Mouse (Mus musculus): Measurements from ENCODE around the gene Nmrk1. TPM values are rescaled to one million over a fixed set of nuclear protein-coding genes. Genes with fewer than 3 reads are reported as not detected.

The Nmrk1 gene
- total RNA-seq, 2 experiments from 2014 or later: 9.5 to 11.0 TPM

DNA sequence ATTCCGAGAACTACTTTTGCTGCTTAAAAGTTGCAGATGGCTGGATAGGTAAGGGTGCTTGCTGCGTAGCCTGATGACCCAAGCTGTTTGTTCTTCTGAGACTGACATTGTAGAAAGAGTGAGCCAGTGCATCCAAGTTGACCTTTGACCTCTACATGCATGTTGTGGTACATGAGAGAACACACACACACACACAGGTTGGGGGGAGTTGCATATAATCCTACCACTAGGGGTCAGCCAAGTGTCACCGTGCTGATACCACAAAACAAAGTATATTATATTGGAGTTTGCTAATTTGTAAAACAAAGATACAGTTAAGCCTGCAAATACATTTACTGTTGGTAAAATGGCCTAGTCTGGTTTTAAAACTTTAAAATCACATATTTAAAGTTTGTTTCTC is 55.8 kb downstream of the Nmrk1 start:
- peak; percentile 70 for ATAC-seq (replicated peaks; ENCODE audit: low FRiP score, low TSS enrichment, poor library complexity, severe bottlenecking)

- ATAC-seq (replicated peaks; ENCODE audit: low FRiP score, low TSS enrichment, poor library complexity, severe bottlenecking): peak; percentile 96
Observed at GRCm38 (mm10) chr19:18692176-18692575, 60.4 kb downstream of the Nmrk1 start.

- ATAC-seq (replicated peaks; ENCODE audit: low FRiP score, low TSS enrichment, poor library complexity, severe bottlenecking): no peak
Observed at GRCm38 (mm10) chr19:18692768-18693167, 61.0 kb downstream of the Nmrk1 start.

- ATAC-seq (replicated peaks; ENCODE audit: low FRiP score, low TSS enrichment, poor library complexity, severe bottlenecking): no peak
Observed at GRCm38 (mm10) chr19:18695116-18695515, 63.4 kb downstream of the Nmrk1 start.

- peak; percentile 69 for ATAC-seq (replicated peaks; ENCODE audit: low FRiP score, low TSS enrichment, poor library complexity, severe bottlenecking)
Observed at GRCm38 (mm10) chr19:18695552-18695951, 63.8 kb downstream of the Nmrk1 start.

Other genes starting within 250 kb of the Nmrk1 start
- gene Ostf1, start 127 bp upstream of the Nmrk1 start, total RNA-seq (2014; fragmentation: Nextera tagmentation): 38.8 and 45.6 TPM in 2 replicates
- gene Ostf1, start 127 bp upstream of the Nmrk1 start, total RNA-seq (2017): 63.0 and 78.0 TPM in 2 replicates
- 39.9 and 65.9 TPM in 2 replicates for gene Carnmt1, start 38.8 kb downstream of the Nmrk1 start, total RNA-seq (2014; fragmentation: Nextera tagmentation)
- 57.4 and 65.4 TPM in 2 replicates for gene Carnmt1, start 38.8 kb downstream of the Nmrk1 start, total RNA-seq (2017)
- 45.4 and 48.0 TPM in 2 replicates for gene D030056L22Rik, start 81.2 kb downstream of the Nmrk1 start, total RNA-seq (2014; fragmentation: Nextera tagmentation)
- gene D030056L22Rik, start 81.2 kb downstream of the Nmrk1 start, total RNA-seq (2017): 32.3 and 35.8 TPM in 2 replicates
- not detected in 2 replicates for gene Trpm6, start 118.0 kb downstream of the Nmrk1 start, total RNA-seq (2014; fragmentation: Nextera tagmentation)
- not detected in 2 replicates for gene Trpm6, start 118.0 kb downstream of the Nmrk1 start, total RNA-seq (2017)

Measured in megakaryocyte-erythroid progenitor cell, adult 5-6 weeks (primary cell).